Mouse (Mus musculus) myocyte (in vitro differentiated cells): ENCODE measurements around the gene Myrfl.

Experiments
- CEBPB ChIP-seq: IDR thresholded peaks from 2 replicates; pipeline ENCODE4 v1.6.1; 2011; ENCODE audit warnings: mild to moderate bottlenecking, moderate library complexity; ENCODE audit not compliant: poor library complexity, insufficient read depth, severe bottlenecking
- E2F4 ChIP-seq: IDR thresholded peaks from one replicate; pipeline ENCODE4 v1.6.1; 2011; ENCODE audit warnings: mild to moderate bottlenecking, control low read depth, moderate library complexity; ENCODE audit not compliant: insufficient read depth
- MAX ChIP-seq: IDR thresholded peaks from one replicate; pipeline ENCODE4 v1.6.1; 2011; ENCODE audit warnings: low read depth, mild to moderate bottlenecking, control low read depth
- MYOG ChIP-seq, 3 experiments: IDR thresholded peaks; one replicate each; pipeline ENCODE4 v1.6.1; 2011; ENCODE audit warnings: control low read depth in 2 of 3, low read depth in 2 of 3, mild to moderate bottlenecking in 2 of 3; ENCODE audit not compliant: insufficient read length in 2 of 3, control insufficient read depth in 1 of 3, insufficient read depth in 1 of 3
- POLR2A ChIP-seq: IDR thresholded peaks from one replicate; pipeline ENCODE4 v1.6.1; 2011; ENCODE audit warnings: low read depth, mild to moderate bottlenecking, control low read depth, moderate library complexity; ENCODE audit not compliant: insufficient read length
- POLR2AphosphoS2 ChIP-seq: IDR thresholded peaks from one replicate; pipeline ENCODE4 v1.6.1; 2011; ENCODE audit warnings: low read depth, control low read depth; ENCODE audit not compliant: insufficient read length
- SRF ChIP-seq: IDR thresholded peaks from one replicate; pipeline ENCODE4 v1.6.1; 2011; ENCODE audit warnings: low read depth; ENCODE audit not compliant: control insufficient read depth, insufficient read length
- TCF12 ChIP-seq: IDR thresholded peaks from one replicate; pipeline ENCODE4 v1.6.1; 2011; ENCODE audit warnings: mild to moderate bottlenecking, control low read depth; ENCODE audit not compliant: poor library complexity, insufficient read depth, severe bottlenecking
- TCF3 ChIP-seq: IDR thresholded peaks from one replicate; pipeline ENCODE4 v1.6.1; 2011; ENCODE audit warnings: low read depth, control low read depth; ENCODE audit not compliant: insufficient read length
- USF1 ChIP-seq: IDR thresholded peaks from one replicate; pipeline ENCODE4 v1.6.1; 2011; ENCODE audit warnings: low read depth, mild to moderate bottlenecking, control low read depth, moderate library complexity

- no peak for TF ChIP-seq POLR2AphosphoS2
- TF ChIP-seq POLR2A = no peak
- no peak for TF ChIP-seq E2F4
- TF ChIP-seq MAX = no peak
- no peak for TF ChIP-seq TCF12
- no peak for TF ChIP-seq TCF3
- TF ChIP-seq USF1 = no peak
- TF ChIP-seq CEBPB = no peak
- TF ChIP-seq MYOG (IDR thresholded peaks at IDR 0.05; ENCODE audit: control insufficient read depth in 1 of 3, insufficient read depth in 1 of 3, insufficient read length in 2 of 3, low read depth in 2 of 3) = no peak
- TF ChIP-seq SRF = no peak
Measured at GRCm38 (mm10) chr10:116923651-116924495, 27.2 kb upstream of the Myrfl start.
